Mouse (Mus musculus) heart, postnatal 4 days (tissue): ENCODE results near the gene Lce3f. TPM values are rescaled to one million over a fixed set of nuclear protein-coding genes. Genes with fewer than 3 reads are reported as not detected.

Experiments
- DNase-seq: peaks from one replicate; pipeline ENCODE4 v3.0.0; 2021
- total RNA-seq, 2 experiments: library from RNA; stranded (reverse); gene quantifications; 2 replicates each; pipeline ENCODE4 v1.2.3; 2021

The Lce3f gene
- total RNA-seq = not detected

DNA sequence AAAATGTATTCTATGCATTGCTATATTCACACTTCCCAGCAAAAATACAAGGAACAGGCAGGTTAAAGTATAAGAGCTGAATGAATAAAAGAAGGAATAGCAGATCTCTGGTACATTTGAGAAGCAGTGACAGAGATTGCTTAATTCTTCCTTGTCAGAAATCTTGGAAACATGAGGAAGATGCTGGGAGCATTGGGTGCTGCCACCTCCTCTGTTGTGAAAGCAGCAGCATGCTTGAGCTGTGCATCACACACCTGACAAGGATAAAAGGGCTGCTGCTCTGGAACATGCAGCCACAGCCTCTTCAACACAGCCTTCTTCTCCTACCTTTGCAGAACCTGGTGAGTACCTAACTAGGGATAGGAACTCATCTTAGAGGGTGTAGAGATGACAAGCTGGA, at the start of gene Lce3f:
Lce3f (plus strand) TSS at position 301 of the 400 bp plus-strand sequence.
- DNase-seq = no peak

DNA sequence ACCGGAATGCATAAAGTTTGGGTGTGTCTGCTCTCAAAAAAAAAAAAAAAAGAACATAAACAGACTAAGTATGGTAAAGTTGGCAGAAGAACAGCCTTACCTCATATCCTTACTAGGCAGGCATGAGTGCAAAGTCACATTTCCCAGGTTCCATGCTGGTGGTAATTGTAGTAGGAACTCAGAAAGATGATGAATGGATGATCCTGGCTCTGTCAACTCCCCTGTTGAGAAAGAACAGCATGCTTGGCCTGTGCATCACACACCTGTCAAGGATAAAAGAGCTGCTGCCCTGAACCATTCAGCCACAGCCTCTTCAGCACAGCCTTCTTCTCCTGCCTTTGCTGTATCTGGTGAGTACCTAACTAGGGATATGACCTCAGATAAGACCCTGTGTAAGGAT, 47.8 kb upstream of the Lce3f start, which contains the start of gene Lce3c:
Lce3c (plus strand) TSS at position 301 of the 400 bp plus-strand sequence.
- DNase-seq = no peak

DNA sequence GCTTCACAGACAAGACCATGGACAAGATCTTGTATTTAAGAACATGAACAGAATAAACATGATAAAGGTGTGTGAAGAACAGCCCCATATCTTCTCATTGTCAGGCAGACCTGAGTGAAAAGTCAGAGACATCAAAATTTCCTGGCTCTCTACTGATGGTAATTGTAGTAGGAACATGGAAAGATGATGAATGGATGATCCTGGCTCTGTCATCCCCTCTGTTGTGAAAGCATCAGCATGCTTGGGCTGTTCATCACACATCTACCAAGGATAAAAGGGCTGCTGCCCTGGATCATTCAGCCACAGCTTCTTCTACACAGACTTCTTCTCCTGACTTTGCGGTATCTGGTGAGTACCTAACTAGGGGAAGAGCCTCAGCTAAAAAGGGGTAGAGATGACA, 34.9 kb upstream of the Lce3f start, which contains the start of gene Lce3d:
Lce3d (plus strand) TSS at position 301 of the 400 bp plus-strand sequence.
- no peak for DNase-seq

DNA sequence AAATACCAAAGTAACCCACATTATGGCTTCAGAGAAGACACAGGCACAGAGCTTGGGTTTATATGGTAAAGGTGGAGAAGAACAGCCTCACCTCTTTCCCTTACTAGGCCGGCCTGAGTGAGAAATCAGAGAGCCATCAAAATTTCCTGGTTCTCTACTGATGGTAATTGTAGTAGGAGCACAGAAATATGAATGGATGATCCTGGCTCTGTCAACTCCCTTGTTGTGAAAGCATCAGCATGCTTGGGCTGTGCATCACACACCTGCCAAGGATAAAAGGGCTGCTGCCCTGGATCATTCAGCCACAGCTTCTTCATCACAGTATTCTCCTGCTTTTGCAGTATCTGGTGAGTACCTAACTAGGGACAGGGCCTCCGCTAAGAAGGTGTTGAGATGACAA, 25.3 kb upstream of the Lce3f start, which contains the start of gene Lce3e:
Lce3e (plus strand) TSS at position 301 of the 400 bp plus-strand sequence.
- no peak for DNase-seq

DNA sequence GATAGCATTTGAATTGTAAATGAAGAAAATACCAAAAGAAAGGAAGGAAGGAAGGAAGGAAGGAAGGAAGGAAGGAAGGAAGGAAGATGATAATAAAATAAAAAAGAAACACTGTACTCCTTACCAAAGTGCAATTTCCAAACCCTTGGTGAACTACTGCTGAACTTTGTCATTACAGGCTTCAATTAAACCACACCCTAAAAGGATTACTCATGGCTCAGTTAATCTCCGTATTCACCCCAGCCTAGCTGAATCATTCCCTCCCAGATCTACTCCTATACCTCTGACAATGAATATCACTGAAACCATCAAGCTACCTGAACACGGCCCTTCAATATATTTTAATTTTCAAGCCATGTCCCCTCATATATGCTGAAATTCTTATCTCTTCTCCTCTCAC, 13.5 kb upstream of the Lce3f start:
- no peak for DNase-seq

DNA sequence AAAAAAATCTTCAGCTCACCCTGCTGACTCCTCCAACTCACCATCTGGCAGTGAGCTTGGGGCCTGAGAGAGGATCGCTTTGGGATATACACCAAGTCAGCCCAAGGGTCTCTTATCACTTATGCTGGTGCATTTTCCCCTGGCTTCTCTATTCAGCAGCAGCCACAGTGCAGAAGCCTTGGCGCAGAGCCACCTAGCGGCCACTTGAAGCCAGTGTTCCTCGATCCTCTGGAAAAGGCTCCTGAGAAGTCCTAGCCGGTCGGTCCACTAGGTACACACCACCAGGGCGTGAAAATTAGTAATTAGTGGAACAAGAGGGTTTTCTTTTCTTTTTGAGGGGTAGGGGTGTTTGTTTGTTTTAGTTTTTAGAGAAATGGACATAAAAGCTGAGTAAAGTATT, 6.7 kb downstream of the Lce3f start:
- DNase-seq = peak; percentile 77

DNA sequence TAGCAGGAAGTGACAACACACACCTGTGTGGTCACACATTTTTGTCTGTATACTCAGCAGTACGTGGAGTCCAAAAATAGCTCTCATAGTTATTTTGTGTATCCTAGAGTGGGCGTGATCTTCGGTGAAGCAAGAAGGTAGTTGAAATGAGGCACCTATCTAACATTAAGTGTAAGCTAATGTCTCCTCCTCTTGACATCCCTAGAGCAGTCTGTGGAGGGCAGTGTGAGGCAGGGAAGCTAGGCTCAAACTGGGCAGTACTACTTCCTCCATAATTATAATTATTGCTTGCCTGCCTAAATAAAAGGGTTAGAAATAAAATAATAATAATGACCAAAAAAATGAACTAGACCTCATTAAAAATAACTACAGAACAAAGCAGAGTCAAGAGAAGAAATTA, 8.6 kb downstream of the Lce3f start:
- DNase-seq = no peak

DNA sequence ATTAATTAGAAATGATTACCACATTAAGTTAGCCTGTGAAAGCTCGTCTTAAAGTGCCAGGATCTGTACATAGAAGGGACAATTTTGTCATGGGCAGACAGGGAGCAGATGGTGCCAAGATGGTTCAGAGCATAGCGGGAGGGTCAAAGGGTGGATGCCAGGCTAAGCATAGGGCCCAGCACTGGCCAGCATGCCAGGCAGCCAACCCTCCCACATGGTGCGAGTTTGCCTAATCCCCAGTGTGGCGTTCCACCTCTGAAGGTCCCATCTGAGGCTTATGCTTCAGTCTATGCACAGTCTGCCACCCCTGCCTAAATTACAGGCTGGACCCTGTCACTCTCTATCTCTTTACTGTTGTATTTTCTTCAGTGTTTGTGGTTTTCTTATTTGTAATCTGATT, 10.8 kb downstream of the Lce3f start:
- DNase-seq = no peak

DNA sequence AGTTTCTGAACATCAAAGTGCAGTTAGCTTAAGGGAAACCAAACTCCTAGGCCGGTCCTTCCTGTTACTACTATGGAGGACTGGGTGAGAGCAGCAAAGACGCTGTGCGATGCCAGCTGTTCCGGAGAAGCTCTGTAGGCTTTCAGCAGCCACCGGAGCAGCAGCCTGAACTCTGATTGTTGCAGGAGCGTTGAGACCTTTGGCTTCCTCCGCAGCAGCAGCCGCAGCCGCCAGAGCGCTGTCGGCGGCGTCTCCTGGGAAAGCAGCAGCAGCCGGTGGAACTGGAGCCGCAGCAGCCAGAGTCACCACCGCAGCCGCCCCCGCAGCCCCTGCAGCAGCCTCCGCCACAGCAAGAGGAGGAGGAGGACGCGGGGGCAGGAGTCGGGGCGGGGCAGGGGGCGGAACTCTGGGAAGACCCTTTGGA, 22.4 kb downstream of the Lce3f start:
- peak; percentile 44 for DNase-seq

DNA sequence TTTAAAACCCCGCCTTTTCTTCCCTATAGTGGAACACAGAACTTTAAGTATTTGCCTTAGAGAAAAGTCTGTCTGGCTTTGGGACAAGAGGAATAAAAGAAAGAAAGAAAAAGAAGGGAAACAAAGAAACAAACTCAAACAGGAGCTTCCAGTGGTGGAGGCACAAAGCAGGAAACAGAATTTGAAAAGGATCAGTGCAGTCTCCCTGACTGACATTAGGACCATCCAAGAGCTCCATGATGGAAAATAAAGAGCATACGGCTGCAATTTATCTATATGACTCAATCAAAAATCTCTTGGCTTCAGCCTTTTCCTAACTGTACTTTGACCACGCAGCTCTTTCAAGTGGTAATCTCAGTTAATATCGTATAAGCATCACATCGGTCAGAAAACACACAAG, 22.8 kb downstream of the Lce3f start:
- no peak for DNase-seq

DNA sequence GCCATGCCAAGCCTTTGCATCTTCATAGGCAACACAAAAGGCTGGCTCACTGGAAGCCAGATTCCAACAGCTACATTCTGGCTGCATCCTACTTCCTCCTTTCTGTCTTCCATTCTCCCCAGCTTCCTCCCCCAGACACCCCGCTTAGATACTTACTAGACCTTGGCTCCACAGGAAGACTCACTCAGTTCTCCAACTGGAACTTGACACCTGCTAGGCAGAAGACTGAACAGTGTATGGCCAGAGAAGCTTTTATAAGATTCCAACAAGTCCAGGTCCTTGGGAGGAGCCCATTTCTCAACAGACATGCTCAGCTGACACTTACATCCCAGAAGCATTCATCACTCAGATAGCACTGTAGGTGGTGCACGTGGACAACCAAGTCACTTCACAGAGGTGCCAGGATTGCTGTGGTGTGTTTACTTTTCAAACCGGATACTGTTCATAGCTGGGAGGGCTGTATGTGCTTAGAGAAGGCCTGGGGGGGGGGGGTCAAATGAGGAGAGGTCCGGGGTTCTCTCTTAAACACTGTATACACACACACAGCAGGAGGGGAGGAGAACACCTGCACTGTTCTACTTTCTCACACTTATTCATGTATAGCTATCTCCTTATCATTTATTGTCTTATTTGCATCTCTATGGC, 23.6 kb downstream of the Lce3f start, which contains the start of gene Crct1:
Crct1 (minus strand) TSS at position 228 of the 645 bp plus-strand sequence.
- no peak for DNase-seq

DNA sequence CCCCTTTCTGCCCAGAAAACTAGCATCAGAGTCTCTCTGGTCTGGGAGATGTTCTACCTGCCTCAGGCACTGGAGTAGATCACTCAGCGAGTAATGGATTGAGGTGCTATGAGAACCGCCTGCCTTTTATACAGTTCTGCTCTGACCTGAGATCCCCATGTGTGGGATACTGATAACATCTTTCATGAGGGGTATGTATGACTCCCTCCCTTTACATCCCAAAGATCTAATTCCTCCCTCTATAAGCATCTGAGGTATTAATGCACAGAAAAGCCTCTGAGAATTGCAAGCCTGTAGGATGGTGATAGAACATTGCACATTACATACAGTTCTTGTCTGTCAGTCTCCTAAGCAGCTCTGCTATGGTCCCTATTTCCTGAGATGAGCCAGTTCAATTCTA, 26.9 kb downstream of the Lce3f start, which contains the start of gene Lce1m:
Lce1m (minus strand) TSS at position 101 of the 400 bp plus-strand sequence.
- no peak for DNase-seq

DNA sequence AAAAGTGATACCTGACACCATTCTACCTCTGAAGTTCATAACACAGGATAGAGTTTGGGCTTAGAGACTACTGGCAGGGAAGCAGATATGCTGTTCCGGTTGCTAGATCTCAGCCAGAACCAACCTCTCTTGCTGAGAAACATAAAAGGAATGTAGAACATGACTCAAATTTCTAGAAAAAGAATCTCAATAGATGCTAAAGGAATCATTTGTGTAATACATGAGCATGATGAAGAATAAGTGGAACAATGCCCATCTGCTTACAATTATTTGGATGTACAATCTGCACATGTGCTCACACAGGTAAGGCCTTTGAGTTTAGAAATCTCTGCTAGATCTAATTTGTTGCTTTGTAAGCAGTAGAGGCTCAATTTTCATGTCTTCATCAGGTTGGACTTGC, 29.1 kb downstream of the Lce3f start:
- DNase-seq = no peak

DNA sequence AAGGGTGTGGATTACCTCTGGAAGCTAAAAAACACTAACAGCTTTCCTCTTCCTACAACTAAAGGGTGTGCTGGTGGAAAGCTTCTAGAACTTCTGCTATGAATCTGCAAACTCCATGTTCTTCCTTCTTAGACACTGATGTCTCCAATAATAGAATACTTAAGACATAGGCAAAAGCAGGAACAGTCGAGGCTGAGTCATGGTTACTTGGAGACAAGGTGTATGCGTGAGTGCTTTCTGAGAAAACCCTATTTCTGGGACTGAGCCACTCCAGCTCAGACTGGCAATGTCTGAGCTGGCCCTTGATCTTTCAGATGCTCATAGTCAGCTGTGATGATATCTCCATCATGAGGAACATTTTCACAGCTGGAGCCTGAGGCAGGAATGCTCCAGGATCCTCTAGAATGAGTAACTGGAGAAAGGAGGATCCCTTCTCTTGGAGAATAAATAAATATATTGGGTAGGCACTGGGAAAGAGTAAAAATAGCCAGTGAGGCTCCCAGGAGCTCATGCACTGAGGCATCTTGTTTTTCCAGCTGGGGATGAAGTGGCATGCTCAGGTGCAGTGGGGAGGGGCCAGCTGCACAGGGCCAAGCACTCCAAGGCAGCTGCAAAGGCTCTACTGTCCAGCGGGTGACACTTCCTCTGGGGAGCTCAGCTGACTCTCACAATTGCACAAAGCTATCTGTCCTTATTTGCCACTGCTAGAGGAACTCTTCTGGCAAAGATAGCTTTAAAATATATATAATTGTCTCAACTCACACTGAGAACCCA, 31.6 kb downstream of the Lce3f start:
- DNase-seq = no peak

DNA sequence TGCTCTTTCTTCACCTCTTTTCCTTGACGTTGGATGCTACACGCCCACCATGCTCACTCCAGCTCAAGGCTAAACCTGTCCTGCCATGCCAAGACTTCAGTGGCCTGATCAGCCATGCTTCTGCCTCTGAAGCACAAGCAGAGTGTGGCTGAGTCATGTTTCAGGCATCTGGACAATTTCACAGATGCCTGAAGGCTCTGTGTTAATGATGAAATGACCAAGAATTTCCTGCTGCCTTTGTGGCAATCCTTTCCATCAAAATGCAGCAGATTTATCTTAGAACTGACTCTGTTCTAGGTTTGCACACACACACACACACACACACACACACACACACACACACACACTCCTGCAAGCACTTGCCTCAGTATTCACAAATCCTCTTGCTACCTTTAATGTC, 33.5 kb downstream of the Lce3f start:
- no peak for DNase-seq

DNA sequence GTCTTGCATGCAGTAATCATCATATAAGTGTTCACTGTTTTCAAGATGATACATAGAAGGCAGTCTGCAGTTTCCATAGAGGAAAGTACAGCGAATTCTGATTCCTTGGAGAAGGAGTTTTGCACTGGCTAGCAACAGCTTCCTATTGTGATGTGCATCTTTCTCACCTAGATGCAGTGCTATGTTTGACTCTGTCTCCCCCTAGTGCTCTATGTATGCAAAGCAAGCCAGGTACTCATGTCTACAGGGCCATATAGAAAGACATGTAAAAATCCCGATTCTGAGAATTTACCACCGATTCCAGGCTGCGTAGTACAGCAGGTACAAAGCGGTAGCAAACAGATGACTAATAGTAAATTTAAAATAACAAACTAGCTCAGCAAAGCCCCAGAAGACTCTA, 39.4 kb downstream of the Lce3f start:
- DNase-seq = peak; percentile 14

Other genes starting within 250 kb of the Lce3f start
- gene Lce1g, start 239.9 kb upstream of the Lce3f start, total RNA-seq = not detected
- not detected for gene Lce1h, start 227.2 kb upstream of the Lce3f start, total RNA-seq
- not detected for gene Lce1i, start 213.3 kb upstream of the Lce3f start, total RNA-seq
- not detected for gene Lce1j, start 201.7 kb upstream of the Lce3f start, total RNA-seq
- not detected for gene Lce1k, start 184.3 kb upstream of the Lce3f start, total RNA-seq
- not detected for gene Kprp, start 165.0 kb upstream of the Lce3f start, total RNA-seq
- not detected for gene Lce1l, start 140.9 kb upstream of the Lce3f start, total RNA-seq
- gene 2310050C09Rik, start 122.0 kb upstream of the Lce3f start, total RNA-seq = not detected
- gene Lce3a, start 66.0 kb upstream of the Lce3f start, total RNA-seq = not detected
- not detected for gene Lce3b, start 59.2 kb upstream of the Lce3f start, total RNA-seq
- gene Lce3c, start 47.7 kb upstream of the Lce3f start, total RNA-seq = not detected
- gene Lce3d, start 34.8 kb upstream of the Lce3f start, total RNA-seq = not detected
- not detected for gene Lce3e, start 25.2 kb upstream of the Lce3f start, total RNA-seq
- gene Crct1, start 23.5 kb downstream of the Lce3f start, total RNA-seq = not detected
- gene Lce1m, start 26.8 kb downstream of the Lce3f start, total RNA-seq = not detected
- gene Gm4858, start 76.6 kb downstream of the Lce3f start, total RNA-seq = not detected
- gene Crnn, start 152.6 kb downstream of the Lce3f start, total RNA-seq = not detected
- gene Flg2, start 205.1 kb downstream of the Lce3f start, total RNA-seq = not detected